Mouse (Mus musculus) myocyte (in vitro differentiated cells): ENCODE data around the gene Zc3h18. TPM values are rescaled to one million over a fixed set of nuclear protein-coding genes. Genes with fewer than 3 reads are reported as not detected.

Experiments
- H3K27me3 ChIP-seq: one replicate; pipeline ENCODE4 v1.6.1; 2011; ENCODE audit not compliant: control insufficient read depth, insufficient read depth, insufficient read length
- H3K36me3 ChIP-seq: one replicate; pipeline ENCODE4 v1.6.1; 2011; ENCODE audit not compliant: control insufficient read depth, insufficient read depth
- H3K4me2 ChIP-seq: one replicate; pipeline ENCODE4 v1.6.1; 2011; ENCODE audit warnings: low read depth, control low read depth
- H3K4me3 ChIP-seq: one replicate; pipeline ENCODE4 v1.5.1; 2011; ENCODE audit warnings: mild to moderate bottlenecking, control low read depth, moderate library complexity
- H3K79me2 ChIP-seq: one replicate; pipeline ENCODE4 v1.6.1; 2011; ENCODE audit not compliant: control insufficient read depth, insufficient read depth
- H3ac ChIP-seq: one replicate; pipeline ENCODE4 v1.6.1; 2011; ENCODE audit not compliant: control insufficient read depth, insufficient read length
- CEBPB ChIP-seq: IDR thresholded peaks from 2 replicates; pipeline ENCODE4 v1.6.1; 2011; ENCODE audit warnings: mild to moderate bottlenecking, moderate library complexity; ENCODE audit not compliant: poor library complexity, insufficient read depth, severe bottlenecking
- E2F4 ChIP-seq: IDR thresholded peaks from one replicate; pipeline ENCODE4 v1.6.1; 2011; ENCODE audit warnings: mild to moderate bottlenecking, control low read depth, moderate library complexity; ENCODE audit not compliant: insufficient read depth
- MAX ChIP-seq: IDR thresholded peaks from one replicate; pipeline ENCODE4 v1.6.1; 2011; ENCODE audit warnings: low read depth, mild to moderate bottlenecking, control low read depth
- MYOD1 ChIP-seq, 3 experiments: IDR thresholded peaks; one replicate each; pipeline ENCODE4 v1.6.1; 2011; ENCODE audit warnings: control low read depth in 2 of 3, low read depth in 2 of 3, mild to moderate bottlenecking in 2 of 3, moderate library complexity in 1 of 3; ENCODE audit not compliant: insufficient read length in 2 of 3, control insufficient read depth in 1 of 3
- MYOG ChIP-seq, 3 experiments: IDR thresholded peaks; one replicate each; pipeline ENCODE4 v1.6.1; 2011; ENCODE audit warnings: control low read depth in 2 of 3, low read depth in 2 of 3, mild to moderate bottlenecking in 2 of 3; ENCODE audit not compliant: insufficient read length in 2 of 3, control insufficient read depth in 1 of 3, insufficient read depth in 1 of 3
- POLR2A ChIP-seq: IDR thresholded peaks from one replicate; pipeline ENCODE4 v1.6.1; 2011; ENCODE audit warnings: low read depth, mild to moderate bottlenecking, control low read depth, moderate library complexity; ENCODE audit not compliant: insufficient read length
- POLR2AphosphoS2 ChIP-seq: IDR thresholded peaks from one replicate; pipeline ENCODE4 v1.6.1; 2011; ENCODE audit warnings: low read depth, control low read depth; ENCODE audit not compliant: insufficient read length
- REST ChIP-seq: IDR thresholded peaks from one replicate; pipeline ENCODE4 v1.6.1; 2011; ENCODE audit warnings: mild to moderate bottlenecking, control low read depth, moderate library complexity; ENCODE audit not compliant: insufficient read depth, insufficient read length
- SRF ChIP-seq: IDR thresholded peaks from one replicate; pipeline ENCODE4 v1.6.1; 2011; ENCODE audit warnings: low read depth; ENCODE audit not compliant: control insufficient read depth, insufficient read length
- TCF12 ChIP-seq: IDR thresholded peaks from one replicate; pipeline ENCODE4 v1.6.1; 2011; ENCODE audit warnings: mild to moderate bottlenecking, control low read depth; ENCODE audit not compliant: poor library complexity, insufficient read depth, severe bottlenecking
- TCF3 ChIP-seq: IDR thresholded peaks from one replicate; pipeline ENCODE4 v1.6.1; 2011; ENCODE audit warnings: low read depth, control low read depth; ENCODE audit not compliant: insufficient read length
- USF1 ChIP-seq: IDR thresholded peaks from one replicate; pipeline ENCODE4 v1.6.1; 2011; ENCODE audit warnings: low read depth, mild to moderate bottlenecking, control low read depth, moderate library complexity
- polyA plus RNA-seq: library from polyadenylated mRNA; unstranded; fragments of >200 nt; fragmentation: generic; extraction: Trizol; gene quantifications from one replicate; pipeline ENCODE4 v1.2.1, GENCODE M21; 2012; ENCODE audit warnings: missing spikeins

Zc3h18 gene
- polyA plus RNA-seq, 1 experiment: 28.8 TPM

DNA sequence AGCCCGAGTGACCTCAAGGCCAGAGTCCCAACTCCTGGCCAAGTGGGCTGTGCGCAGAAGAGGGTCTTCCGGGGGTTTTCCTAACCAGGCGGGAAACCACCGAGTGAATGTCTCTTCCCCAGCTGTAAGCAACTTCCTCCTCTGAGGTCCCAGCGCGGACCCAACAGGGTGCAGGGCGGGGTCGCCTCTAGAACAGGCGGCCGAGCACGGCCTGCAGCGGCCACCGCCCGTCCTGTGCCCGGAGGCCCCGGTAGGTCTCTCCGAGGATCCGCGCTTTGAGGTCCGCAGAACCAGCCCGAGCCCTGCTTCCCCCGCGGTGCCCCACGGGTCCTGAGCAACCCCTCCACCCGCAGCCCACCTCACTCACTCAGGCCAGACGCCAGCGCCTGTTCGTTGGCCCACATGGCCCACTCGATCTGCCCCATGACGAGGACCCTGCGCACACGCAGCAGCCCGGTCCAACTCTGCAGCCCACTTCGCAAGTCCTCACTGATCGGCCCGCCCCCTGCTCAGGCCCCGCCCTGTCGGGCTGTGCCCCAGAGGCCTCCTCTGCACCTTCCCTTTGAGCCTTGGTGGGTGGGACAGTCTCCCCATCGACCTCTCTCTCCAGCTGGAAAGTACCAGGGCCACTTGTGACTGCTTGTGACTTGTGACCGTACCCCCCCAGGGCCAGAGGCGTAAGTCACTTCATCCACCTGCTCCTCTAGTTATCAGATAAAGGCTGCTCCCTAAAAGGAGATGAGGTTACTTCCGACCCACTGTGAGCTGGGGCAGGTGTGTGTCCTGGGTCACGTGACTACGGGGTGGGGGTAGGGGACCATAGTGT is 56.2 kb downstream of the Zc3h18 start, which contains the start of gene Cyba:
Gene Cyba, minus strand, starts transcription at position 488 of the 826 bp plus-strand sequence.
- H3K79me2 ChIP-seq: no peaks in the 10 kb centered on the region
- H3K36me3 ChIP-seq: peaks cover 14% of the 10 kb centered on the region
- no peak within 1 kb of the TSS for H3K4me2 ChIP-seq
- H3K27me3 ChIP-seq: no peaks in the 10 kb centered on the region
- H3ac ChIP-seq: no peak within 1 kb of the TSS
- TF ChIP-seq POLR2AphosphoS2: peak; percentile 47
- no peak for TF ChIP-seq E2F4
- no peak for TF ChIP-seq SRF
- no peak for TF ChIP-seq TCF3
- TF ChIP-seq TCF12: no peak
- no peak within 1 kb of the TSS for H3K4me3 ChIP-seq

DNA sequence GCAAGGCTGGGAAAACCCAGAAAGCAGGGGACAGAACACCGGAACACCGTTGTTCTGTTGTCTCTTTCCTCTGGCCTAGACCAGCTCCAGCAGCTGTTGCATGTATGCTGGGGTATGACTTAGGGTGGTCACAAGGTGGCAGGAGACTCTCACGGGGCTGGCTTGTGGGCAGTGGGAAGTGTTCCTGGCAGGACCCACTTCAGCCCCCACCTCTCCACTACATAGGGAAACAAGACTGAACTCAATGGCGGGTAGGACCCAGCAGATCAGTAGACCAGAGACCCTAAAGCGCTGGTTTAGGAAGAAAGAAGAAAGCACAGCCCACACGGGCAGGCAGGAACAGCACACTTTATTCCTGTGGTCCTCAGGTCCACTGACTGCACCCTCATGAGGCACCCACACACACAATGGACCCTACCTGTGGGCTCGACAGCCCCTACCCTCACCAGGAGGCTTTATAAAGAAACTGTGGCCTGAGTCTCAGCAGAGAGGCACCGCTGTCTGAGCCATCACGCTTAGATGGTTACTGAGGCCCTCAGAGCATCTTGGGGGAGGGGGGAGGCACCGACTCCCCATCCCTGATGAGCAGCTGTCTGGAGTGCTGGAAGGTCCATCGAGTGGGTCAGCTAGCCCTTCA is 57.0 kb downstream of the Zc3h18 start:
- Histone ChIP-seq H3K4me3 (no peak overlapping the region), H3K36me3 (peaks cover 14% of the 10 kb centered on the region)
- TF ChIP-seq MYOD1 (IDR thresholded peaks at IDR 0.05; ENCODE audit: control insufficient read depth in 1 of 3, insufficient read length in 2 of 3, low read depth in 2 of 3) (no peak), TCF12 (no peak), CEBPB (no peak), POLR2AphosphoS2 (no peak), MAX (no peak), USF1 (no peak), E2F4 (no peak), TCF3 (no peak), POLR2A (no peak), REST (no peak), SRF (no peak), MYOG (IDR thresholded peaks at IDR 0.05; ENCODE audit: control insufficient read depth in 1 of 3, insufficient read depth in 1 of 3, insufficient read length in 2 of 3, low read depth in 2 of 3) (no peak)

GRCm38 (mm10) chr8:122435375-122435774 is 59.0 kb downstream of the Zc3h18 start:
- Histone ChIP-seq H3K27me3 (no peaks in the 10 kb centered on the region), H3K4me3 (no peak overlapping the region), H3ac (no peak overlapping the region), H3K79me2 (no peaks in the 10 kb centered on the region), H3K36me3 (peaks cover 18% of the 10 kb centered on the region), H3K4me2 (no peak overlapping the region)
- TF ChIP-seq TCF3 (no peak), POLR2AphosphoS2 (no peak), TCF12 (no peak), MYOD1 (IDR thresholded peaks at IDR 0.05; ENCODE audit: control insufficient read depth in 1 of 3, insufficient read length in 2 of 3, low read depth in 2 of 3) (no peak), USF1 (no peak), SRF (no peak), MYOG (IDR thresholded peaks at IDR 0.05; ENCODE audit: control insufficient read depth in 1 of 3, insufficient read depth in 1 of 3, insufficient read length in 2 of 3, low read depth in 2 of 3) (no peak), REST (no peak), CEBPB (no peak), POLR2A (no peak)

More for the DNA sequence above, 57.0 kb downstream of the Zc3h18 start:
- Histone ChIP-seq H3ac (no peak overlapping the region), H3K79me2 (no peaks in the 10 kb centered on the region), H3K4me2 (no peak overlapping the region), H3K27me3 (no peaks in the 10 kb centered on the region)

GRCm38 (mm10) chr8:122436146-122436545 is 59.7 kb downstream of the Zc3h18 start:
- Histone ChIP-seq H3K79me2 (no peaks in the 10 kb centered on the region), H3K27me3 (no peaks in the 10 kb centered on the region), H3K4me2 (no peak overlapping the region), H3ac (no peak overlapping the region), H3K4me3 (no peak overlapping the region), H3K36me3 (peaks cover 18% of the 10 kb centered on the region)
- no peak for TF ChIP-seq MAX
- TF ChIP-seq REST: no peak
- TF ChIP-seq MYOG (IDR thresholded peaks at IDR 0.05; ENCODE audit: control insufficient read depth in 1 of 3, insufficient read depth in 1 of 3, insufficient read length in 2 of 3, low read depth in 2 of 3): no peak
- TF ChIP-seq CEBPB: no peak
- TF ChIP-seq POLR2A: no peak
- no peak for TF ChIP-seq TCF3
- no peak for TF ChIP-seq E2F4
- no peak for TF ChIP-seq MYOD1 (IDR thresholded peaks at IDR 0.05; ENCODE audit: control insufficient read depth in 1 of 3, insufficient read length in 2 of 3, low read depth in 2 of 3)
- TF ChIP-seq USF1: no peak
- TF ChIP-seq TCF12: no peak
- TF ChIP-seq POLR2AphosphoS2: no peak
- TF ChIP-seq SRF: no peak
